Mouse (Mus musculus): ENCODE measurements at regions not wholly inside any gene's neighbourhood (a gene's known extent, or its start where the extent isn't known, plus 50 kb on each side); places are given as distances from the start of the nearest gene placed in this dataset.

GRCm38 (mm10) chr7:113059211-113059966 lies 105.6 kb downstream of the Rassf10 start:
- no peak overlapping the region for H3ac ChIP-seq (ENCODE audit: control insufficient read depth, insufficient read length)
- H3K79me2 ChIP-seq (ENCODE audit: control insufficient read depth, insufficient read depth), result no peaks in the 10 kb centered on the region
- TF ChIP-seq POLR2A (IDR thresholded peaks at IDR 0.05; ENCODE audit: insufficient read length, low read depth), result no peak
- no peak for TF ChIP-seq SRF (IDR thresholded peaks at IDR 0.05; ENCODE audit: control insufficient read depth, insufficient read length, low read depth)
- no peak for TF ChIP-seq MYOD1 (IDR thresholded peaks at IDR 0.05; ENCODE audit: control insufficient read depth in 1 of 3, insufficient read length in 2 of 3, low read depth in 2 of 3)
- no peak overlapping the region for H3K4me3 ChIP-seq
- H3K4me2 ChIP-seq (ENCODE audit: low read depth), result no peak overlapping the region
- peaks cover 33% of the 10 kb centered on the region for H3K27me3 ChIP-seq (ENCODE audit: control insufficient read depth, insufficient read depth, insufficient read length)
- no peaks in the 10 kb centered on the region for H3K36me3 ChIP-seq (ENCODE audit: control insufficient read depth, insufficient read depth)

DNA sequence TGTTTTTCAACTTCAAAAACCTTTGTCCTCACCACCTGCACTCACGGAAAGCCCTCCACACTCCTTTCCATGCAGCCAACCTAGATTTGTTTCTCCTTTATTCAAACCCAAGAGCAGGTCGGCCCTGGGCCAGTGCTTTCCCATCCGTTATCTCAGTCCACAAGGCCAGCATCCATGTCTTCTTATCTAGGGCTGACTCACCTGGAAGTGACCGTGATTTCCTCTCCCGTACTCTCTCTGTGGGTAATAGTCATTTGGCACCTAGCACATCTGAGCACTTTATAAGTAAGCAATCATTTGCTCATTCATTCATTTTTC lies 106.2 kb downstream of the Rassf10 start:
- H3K4me2 ChIP-seq (ENCODE audit: low read depth), result no peak overlapping the region
- no peaks in the 10 kb centered on the region for H3K36me3 ChIP-seq (ENCODE audit: control insufficient read depth, insufficient read depth)
- H3ac ChIP-seq (ENCODE audit: control insufficient read depth, insufficient read length), result no peak overlapping the region
- peaks cover 35% of the 10 kb centered on the region for H3K27me3 ChIP-seq (ENCODE audit: control insufficient read depth, insufficient read depth, insufficient read length)
- H3K79me2 ChIP-seq (ENCODE audit: control insufficient read depth, insufficient read depth), result no peaks in the 10 kb centered on the region
- no peak for TF ChIP-seq MAX (IDR thresholded peaks at IDR 0.05; ENCODE audit: low read depth)
- no peak for TF ChIP-seq USF1 (IDR thresholded peaks at IDR 0.05; ENCODE audit: low read depth)
- TF ChIP-seq POLR2A (IDR thresholded peaks at IDR 0.05; ENCODE audit: insufficient read length, low read depth), result no peak
- no peak for TF ChIP-seq MYOG (IDR thresholded peaks at IDR 0.05; ENCODE audit: control insufficient read depth in 1 of 3, insufficient read depth in 1 of 3, insufficient read length in 2 of 3, low read depth in 2 of 3)
- TF ChIP-seq TCF12 (IDR thresholded peaks at IDR 0.05; ENCODE audit: insufficient read depth, poor library complexity, severe bottlenecking), result no peak
- no peak for TF ChIP-seq E2F4 (IDR thresholded peaks at IDR 0.05; ENCODE audit: insufficient read depth)
- no peak for TF ChIP-seq MYOD1 (IDR thresholded peaks at IDR 0.05; ENCODE audit: control insufficient read depth in 1 of 3, insufficient read length in 2 of 3, low read depth in 2 of 3)
- TF ChIP-seq TCF3 (IDR thresholded peaks at IDR 0.05; ENCODE audit: insufficient read length, low read depth), result no peak
- TF ChIP-seq POLR2AphosphoS2 (IDR thresholded peaks at IDR 0.05; ENCODE audit: insufficient read length, low read depth), result no peak
- no peak for TF ChIP-seq CEBPB (IDR thresholded peaks at IDR 0.05; ENCODE audit: insufficient read depth, poor library complexity, severe bottlenecking)
- TF ChIP-seq REST (IDR thresholded peaks at IDR 0.05; ENCODE audit: insufficient read depth, insufficient read length), result no peak
- TF ChIP-seq SRF (IDR thresholded peaks at IDR 0.05; ENCODE audit: control insufficient read depth, insufficient read length, low read depth), result no peak
- no peak overlapping the region for H3K4me3 ChIP-seq

DNA sequence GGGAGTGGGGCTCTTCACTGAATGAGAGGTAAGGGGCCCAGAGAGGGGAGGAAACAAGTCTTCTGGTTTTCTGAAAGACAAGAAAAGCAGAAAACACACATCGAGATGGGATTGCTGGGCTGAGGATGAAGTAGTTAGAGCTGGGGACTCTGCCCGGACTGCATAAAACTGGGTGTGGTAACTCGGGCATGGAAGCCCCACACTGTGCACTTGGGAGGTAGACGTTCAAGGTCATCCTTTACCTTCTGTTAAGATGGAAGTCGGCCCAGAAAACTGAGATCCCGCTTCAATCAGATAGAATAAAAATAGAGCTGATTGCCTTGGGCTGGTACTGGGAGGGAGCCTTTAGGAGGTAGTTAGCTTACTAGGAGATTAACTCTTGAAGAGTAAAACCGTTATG lies 107.2 kb downstream of the Rassf10 start:
- no peak overlapping the region for H3ac ChIP-seq (ENCODE audit: control insufficient read depth, insufficient read length)
- no peaks in the 10 kb centered on the region for H3K36me3 ChIP-seq (ENCODE audit: control insufficient read depth, insufficient read depth)
- H3K27me3 ChIP-seq (ENCODE audit: control insufficient read depth, insufficient read depth, insufficient read length), result peaks cover 35% of the 10 kb centered on the region
- H3K4me3 ChIP-seq, result no peak overlapping the region
- TF ChIP-seq CEBPB (IDR thresholded peaks at IDR 0.05; ENCODE audit: insufficient read depth, poor library complexity, severe bottlenecking) (no peak), REST (IDR thresholded peaks at IDR 0.05; ENCODE audit: insufficient read depth, insufficient read length) (no peak), MYOD1 (IDR thresholded peaks at IDR 0.05; ENCODE audit: control insufficient read depth in 1 of 3, insufficient read length in 2 of 3, low read depth in 2 of 3) (no peak), POLR2A (IDR thresholded peaks at IDR 0.05; ENCODE audit: insufficient read length, low read depth) (no peak), TCF12 (IDR thresholded peaks at IDR 0.05; ENCODE audit: insufficient read depth, poor library complexity, severe bottlenecking) (no peak)
- H3K4me2 ChIP-seq (ENCODE audit: low read depth), result no peak overlapping the region
- H3K79me2 ChIP-seq (ENCODE audit: control insufficient read depth, insufficient read depth), result no peaks in the 10 kb centered on the region

GRCm38 (mm10) chr7:113066536-113066935 lies 112.8 kb downstream of the Rassf10 start:
- TF ChIP-seq POLR2A (IDR thresholded peaks at IDR 0.05; ENCODE audit: insufficient read length, low read depth), result no peak
- H3K27me3 ChIP-seq (ENCODE audit: control insufficient read depth, insufficient read depth, insufficient read length), result peaks cover 29% of the 10 kb centered on the region
- no peak overlapping the region for H3ac ChIP-seq (ENCODE audit: control insufficient read depth, insufficient read length)
- H3K4me2 ChIP-seq (ENCODE audit: low read depth), result no peak overlapping the region
- no peak overlapping the region for H3K4me3 ChIP-seq
- H3K36me3 ChIP-seq (ENCODE audit: control insufficient read depth, insufficient read depth), result no peaks in the 10 kb centered on the region
- no peaks in the 10 kb centered on the region for H3K79me2 ChIP-seq (ENCODE audit: control insufficient read depth, insufficient read depth)

- Histone ChIP-seq H3ac (ENCODE audit: control insufficient read depth, insufficient read length) (no peak overlapping the region), H3K4me3 (no peak overlapping the region), H3K4me2 (ENCODE audit: low read depth) (no peak overlapping the region), H3K36me3 (ENCODE audit: control insufficient read depth, insufficient read depth) (no peaks in the 10 kb centered on the region), H3K27me3 (ENCODE audit: control insufficient read depth, insufficient read depth, insufficient read length) (peaks cover 23% of the 10 kb centered on the region), H3K79me2 (ENCODE audit: control insufficient read depth, insufficient read depth) (no peaks in the 10 kb centered on the region)
- TF ChIP-seq TCF3 (IDR thresholded peaks at IDR 0.05; ENCODE audit: insufficient read length, low read depth) (no peak), MAX (IDR thresholded peaks at IDR 0.05; ENCODE audit: low read depth) (no peak), POLR2A (IDR thresholded peaks at IDR 0.05; ENCODE audit: insufficient read length, low read depth) (no peak), MYOD1 (IDR thresholded peaks at IDR 0.05; ENCODE audit: control insufficient read depth in 1 of 3, insufficient read length in 2 of 3, low read depth in 2 of 3) (no peak), TCF12 (IDR thresholded peaks at IDR 0.05; ENCODE audit: insufficient read depth, poor library complexity, severe bottlenecking) (no peak), REST (IDR thresholded peaks at IDR 0.05; ENCODE audit: insufficient read depth, insufficient read length) (no peak), POLR2AphosphoS2 (IDR thresholded peaks at IDR 0.05; ENCODE audit: insufficient read length, low read depth) (no peak), USF1 (IDR thresholded peaks at IDR 0.05; ENCODE audit: low read depth) (no peak), SRF (IDR thresholded peaks at IDR 0.05; ENCODE audit: control insufficient read depth, insufficient read length, low read depth) (no peak), CEBPB (IDR thresholded peaks at IDR 0.05; ENCODE audit: insufficient read depth, poor library complexity, severe bottlenecking) (no peak), MYOG (IDR thresholded peaks at IDR 0.05; ENCODE audit: control insufficient read depth in 1 of 3, insufficient read depth in 1 of 3, insufficient read length in 2 of 3, low read depth in 2 of 3) (no peak), E2F4 (IDR thresholded peaks at IDR 0.05; ENCODE audit: insufficient read depth) (no peak)
Observed at GRCm38 (mm10) chr7:113068296-113068695, 114.5 kb downstream of the Rassf10 start.
